Mouse (Mus musculus): Measurements from ENCODE around the gene Gars.

Gars gene

DNA sequence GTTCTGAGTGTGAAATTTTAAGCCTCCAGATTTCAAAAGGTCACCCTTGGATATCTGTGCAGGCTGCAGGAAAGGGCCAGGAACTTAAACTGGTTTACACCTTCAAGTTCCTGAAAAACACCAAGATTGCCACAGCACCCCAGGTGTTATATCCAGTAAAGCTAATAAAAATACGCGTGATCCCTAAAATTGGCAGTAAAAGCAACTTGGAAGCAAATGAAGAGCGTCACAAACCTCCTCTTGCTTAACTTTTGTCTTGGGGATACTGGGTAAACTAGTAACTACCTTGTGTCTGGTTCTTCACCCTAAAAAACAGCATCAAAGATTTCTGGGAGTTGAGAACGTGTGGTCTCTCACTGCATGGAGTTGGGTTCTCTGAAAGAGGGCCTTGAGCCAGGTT lies 1.1 kb upstream of the Gars start:
- no peak for DNase-seq (ENCODE audit: extremely low spot score, low read depth, low spot score)

DNA sequence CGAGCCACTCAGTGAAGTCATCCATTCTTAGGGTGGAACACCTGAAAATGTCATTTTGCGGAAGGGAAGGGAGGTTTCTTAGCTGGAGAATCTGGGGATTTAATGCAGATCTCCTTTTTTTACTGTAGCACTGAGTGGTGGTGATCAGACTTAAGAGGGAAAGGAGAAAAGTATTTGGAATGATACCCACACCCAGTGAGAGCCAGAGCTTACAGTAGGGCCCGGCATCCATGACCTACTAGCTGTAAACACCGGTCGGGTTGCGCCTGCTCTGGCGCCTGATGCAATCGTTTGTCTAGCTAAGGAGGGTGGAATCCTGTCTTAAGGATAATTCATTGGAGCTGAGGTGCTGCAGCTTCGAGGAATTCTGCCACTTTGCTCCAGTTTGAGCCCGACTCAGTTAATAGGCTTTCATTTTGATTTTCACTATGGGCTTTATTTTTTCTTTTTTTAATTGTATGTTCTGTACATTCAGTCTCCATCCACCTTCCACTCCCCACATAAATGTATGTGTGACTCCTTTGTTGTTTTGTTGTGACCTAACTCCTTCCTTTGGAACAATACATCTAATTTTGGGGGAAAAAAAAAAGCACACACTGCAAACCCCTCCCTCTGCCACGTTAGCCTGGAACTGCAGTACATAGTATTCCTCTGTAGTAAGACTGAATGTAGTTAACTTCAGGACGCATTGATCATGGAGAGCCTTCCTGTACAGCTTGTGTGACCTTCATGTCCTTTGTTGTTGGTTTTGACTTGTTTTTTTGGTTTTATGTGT lies 1.1 kb downstream of the Gars start:
- no peak for DNase-seq (ENCODE audit: extremely low spot score, low read depth, low spot score)

DNA sequence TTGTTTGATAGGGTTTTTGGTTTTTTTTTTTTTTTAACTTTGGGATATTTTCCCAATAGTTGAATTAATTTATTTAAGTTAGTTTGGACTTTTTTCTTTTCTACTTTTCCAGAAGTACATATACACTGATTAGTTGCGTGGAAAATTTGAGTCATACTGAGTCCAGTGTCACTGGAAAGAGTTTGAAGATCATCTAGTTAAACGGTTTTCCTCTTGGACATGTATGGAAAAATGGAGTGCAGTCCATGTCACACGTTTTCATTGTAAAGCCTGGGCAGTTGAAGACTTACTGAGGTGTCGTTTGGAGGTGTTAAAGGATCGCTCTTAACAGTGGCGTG lies 1.6 kb downstream of the Gars start:
- DNase-seq (ENCODE audit: extremely low spot score, low read depth, low spot score) = no peak

DNA sequence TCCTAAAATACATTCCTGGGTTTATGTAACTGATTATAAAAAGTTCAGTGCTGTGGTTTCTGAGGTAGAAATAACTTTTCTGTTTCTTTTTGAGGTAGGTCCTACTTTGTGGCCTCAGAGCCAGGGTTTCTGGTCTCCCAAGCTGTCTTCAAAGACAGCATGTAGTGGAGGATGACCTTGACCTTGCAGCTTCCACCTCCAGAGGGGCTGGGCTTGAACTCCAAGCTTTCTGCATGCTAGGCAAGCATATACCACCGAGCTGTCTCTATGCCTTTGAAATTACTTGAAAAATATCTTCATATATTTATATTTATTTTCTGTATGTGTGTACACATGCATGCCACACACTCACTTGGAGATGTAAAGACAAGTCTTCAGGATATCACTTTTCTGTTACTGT lies 2.2 kb downstream of the Gars start:
- DNase-seq (ENCODE audit: extremely low spot score, low read depth, low spot score) = no peak

DNA sequence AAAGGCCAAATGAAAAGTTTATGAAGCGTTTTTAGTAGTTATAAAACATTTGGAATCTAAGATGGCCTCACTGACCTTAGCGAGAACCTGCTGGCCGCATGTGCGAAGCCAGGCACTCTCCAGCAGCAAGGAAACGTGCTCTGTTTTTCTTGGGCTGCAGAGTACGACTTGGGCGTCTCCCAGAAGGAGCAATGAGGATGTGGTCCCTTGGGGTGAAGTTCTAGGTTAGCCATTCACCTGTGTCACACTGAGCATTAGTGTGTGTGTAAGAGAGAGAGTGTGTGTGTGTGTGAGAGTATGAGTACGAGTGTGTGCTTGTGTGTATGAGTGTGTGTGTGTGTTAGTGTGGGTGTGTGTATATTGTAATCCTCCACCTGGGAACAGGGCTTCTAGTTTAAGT lies 5.4 kb downstream of the Gars start:
- DNase-seq (ENCODE audit: extremely low spot score, low read depth, low spot score) = no peak

DNA sequence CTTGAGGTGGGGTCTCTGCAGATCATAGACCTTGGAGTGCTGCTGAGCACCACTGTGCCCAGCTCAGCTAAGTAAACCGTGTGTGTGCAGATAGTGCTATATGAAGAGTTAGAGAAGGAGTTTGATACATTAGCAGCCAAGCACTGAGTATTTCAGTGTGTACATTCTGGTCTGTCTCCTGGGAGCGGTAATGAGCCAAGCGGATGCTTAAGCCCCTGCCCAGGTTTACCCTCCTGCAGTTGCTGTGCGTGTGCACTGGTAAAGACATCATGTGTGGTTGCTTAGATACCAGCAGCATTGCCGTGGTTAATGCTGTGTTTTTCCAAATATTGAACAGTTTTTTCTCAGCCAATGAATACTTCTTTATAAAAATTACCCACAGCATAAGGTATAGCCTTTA lies 6.7 kb downstream of the Gars start:
- DNase-seq (ENCODE audit: extremely low spot score, low read depth, low spot score) = no peak

DNA sequence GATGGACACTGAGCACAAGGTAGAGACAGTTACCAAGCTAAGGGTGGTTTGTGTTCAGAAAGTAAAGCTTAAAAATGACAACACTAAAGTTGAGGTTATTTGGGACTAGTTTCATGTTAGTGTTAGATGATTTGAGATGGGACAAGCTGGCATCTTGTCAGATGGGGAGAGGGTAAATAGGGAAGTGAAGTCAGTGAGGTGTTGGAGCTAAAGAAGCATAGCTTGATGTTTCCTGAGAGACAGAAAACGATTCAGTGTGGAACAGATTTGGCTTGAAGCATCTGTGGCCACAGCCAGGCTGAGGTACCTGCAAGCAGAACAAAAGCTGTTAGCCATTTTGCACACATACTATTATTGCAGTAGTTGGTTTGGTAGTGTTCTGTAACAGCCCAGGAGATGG lies 7.5 kb downstream of the Gars start:
- no peak for DNase-seq (ENCODE audit: extremely low spot score, low read depth, low spot score)

DNA sequence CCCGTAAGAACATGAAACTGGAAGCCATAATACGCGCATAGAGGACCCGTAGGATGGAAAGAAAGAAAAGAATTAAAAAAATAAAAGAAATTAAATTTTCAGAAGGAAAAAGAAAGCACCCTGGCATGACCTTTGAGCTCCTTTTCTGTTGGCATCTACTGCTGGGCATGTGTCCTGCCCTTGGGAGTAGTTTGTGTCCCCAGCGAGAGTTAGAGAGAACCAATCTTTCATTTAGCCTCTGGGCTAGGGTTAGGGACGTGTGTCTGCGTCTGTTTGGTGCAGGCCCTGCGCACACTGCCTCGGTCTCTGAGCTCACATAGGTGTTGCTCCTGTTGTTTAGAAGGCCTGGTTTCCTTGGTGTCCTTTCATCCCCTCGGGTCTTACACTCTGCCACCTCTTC lies 11.4 kb downstream of the Gars start:
- DNase-seq (ENCODE audit: extremely low spot score, low read depth, low spot score) = no peak

DNA sequence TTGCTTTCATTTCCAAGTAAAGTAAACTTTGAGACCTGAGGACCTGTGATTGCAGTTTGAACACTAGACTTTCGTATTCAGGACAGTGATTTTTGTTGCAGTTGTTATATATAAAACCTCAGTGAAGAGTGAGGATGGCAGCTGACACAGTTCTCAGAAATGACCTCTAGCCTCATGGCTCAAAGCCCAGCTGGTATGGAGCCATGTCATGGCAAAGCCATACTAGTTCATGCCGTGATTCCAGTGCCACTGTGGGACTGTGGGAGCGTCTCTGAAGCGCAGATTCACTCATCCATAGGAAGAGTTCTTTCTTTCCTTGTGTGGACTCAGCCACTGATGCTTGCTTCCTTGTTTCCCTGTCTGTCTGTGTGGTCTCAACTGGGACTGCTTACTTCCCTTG lies 16.7 kb downstream of the Gars start:
- DNase-seq (ENCODE audit: extremely low spot score, low read depth, low spot score) = no peak

DNA sequence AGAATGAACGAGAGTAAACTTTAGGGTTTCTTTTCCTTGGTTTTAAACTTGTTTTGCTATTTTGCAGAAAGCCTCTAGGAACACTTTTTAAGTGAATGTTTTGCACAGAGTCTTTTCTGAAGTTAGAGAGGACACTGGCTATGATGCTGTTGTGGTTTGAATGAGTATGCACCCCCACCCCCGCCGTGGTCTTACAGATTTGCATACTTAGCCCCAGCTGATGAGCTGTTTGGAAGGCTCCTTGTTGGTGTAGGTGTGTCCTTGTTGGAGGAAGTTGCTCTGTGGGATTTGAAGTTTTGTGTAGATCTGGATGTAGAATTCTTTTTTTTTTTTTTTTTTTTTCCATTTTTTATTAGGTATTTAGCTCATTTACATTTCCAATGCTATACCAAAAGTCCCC lies 19.6 kb downstream of the Gars start:
- DNase-seq (ENCODE audit: extremely low spot score, low read depth, low spot score) = no peak

DNA sequence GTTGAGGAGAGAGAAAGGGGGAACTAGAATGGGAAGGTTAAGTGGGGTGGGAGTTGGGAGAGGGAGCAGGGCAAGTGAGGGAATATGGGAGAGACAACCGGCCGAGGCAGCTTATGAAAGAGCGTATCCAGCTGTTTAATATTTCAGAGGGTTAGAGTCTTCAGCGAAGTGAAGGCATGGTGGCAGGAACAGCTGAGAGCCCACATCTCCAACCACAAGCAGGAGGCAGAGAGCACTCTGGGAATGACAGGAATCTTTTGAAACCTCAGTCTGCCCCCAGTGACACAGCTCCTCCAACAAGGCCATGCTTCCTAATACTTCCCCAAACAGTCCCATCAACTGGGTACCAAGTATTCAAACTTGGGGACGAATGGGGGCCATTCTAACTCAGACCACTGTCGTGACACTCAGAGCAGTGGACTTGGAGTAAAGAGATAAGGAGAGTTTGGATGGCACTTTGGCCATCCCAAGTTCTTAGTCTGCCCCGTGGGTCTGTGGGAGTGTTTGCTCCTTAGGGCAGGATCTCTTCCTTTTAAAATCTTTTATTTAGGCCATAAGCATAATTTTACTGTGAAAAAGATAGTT lies 22.5 kb downstream of the Gars start:
- DNase-seq (ENCODE audit: extremely low spot score, low read depth, low spot score) = no peak

DNA sequence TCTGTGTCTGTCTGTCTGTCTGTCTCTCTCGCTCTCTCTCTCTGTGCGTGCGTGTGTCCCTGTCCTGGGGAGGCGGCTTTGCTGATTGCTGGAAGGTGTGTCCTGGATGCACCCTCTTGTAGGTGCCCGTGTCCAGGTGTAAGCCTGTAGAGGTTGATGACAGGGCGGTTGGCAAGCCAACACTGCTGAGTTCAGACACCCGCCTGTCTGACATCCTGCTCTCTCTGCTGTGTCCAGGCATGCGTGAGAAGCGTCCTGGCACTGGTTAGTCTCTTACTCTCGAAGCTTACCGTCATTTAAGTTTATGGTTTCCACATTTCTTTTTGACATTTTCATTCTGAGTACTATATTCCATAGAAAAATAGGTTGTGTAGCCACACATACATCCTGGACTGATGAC lies 23.5 kb downstream of the Gars start:
- DNase-seq (ENCODE audit: extremely low spot score, low read depth, low spot score) = no peak

DNA sequence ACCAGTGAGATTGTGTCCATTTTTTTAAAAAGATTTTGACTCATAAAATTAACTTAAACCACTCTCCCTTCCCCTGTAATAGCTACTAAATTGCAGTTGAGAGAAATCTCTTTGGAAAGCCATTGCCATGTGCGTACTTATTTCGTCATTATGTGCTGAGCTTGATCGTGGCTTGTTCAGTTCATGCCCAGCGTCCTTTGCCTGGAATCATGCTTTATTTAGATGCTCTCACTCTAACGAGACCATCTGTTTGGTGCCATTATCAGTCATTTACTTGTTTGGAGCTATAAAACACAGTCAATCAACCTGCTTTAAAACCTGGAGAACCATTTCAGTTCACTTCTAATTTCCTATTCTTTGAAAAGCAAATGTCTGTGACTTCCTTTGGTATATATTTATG lies 24.4 kb downstream of the Gars start:
- no peak for DNase-seq (ENCODE audit: extremely low spot score, low read depth, low spot score)

DNA sequence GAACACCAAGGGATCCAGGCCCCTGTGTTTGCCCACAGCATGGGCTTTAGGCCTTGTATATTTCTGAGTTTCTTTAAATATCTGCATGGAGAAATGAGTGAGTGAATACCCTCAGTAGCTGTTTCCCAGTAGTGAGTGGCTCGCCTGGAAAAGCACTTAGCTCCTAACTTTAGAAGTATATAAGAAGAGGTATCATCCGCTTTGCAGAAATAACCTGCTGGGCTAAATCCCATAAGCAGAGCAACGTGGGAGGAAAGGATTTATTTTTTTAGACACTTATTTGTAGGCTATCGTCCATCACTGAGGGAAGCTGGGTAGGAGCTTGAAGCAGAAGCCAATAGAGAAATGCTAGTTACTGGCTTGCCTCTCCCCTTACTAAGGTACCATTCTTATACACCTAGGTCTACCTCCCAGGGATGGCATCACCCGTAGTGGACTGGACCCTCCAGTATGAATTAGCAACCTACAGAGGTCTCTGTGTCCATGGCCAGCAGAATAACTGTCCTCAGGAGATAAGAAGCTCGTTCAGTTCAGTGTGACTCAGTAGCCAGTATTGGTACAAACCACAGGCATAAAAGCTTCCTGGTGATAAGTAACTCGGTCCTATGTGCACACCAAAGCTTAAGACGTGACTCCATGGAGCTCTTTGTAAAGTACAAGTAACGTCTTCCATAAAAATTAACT lies 26.1 kb downstream of the Gars start:
- no peak for DNase-seq (ENCODE audit: extremely low spot score, low read depth, low spot score)

DNA sequence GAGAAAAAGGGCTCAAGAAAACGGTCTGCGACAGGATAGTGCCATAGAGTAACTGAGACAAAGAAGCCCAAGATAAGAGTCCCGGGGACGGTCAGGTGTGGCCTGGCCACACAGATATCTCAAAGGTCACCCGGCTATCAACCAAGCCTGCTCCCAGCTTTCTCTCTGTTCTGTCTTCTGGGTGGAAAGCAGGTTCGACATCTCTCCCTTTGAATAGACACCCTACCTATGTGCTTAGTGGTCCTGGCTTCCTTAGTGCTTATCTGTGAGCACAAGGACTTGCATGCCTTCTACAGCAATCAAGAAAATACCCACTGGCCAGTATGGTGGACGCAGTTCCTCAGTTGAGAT lies 26.6 kb downstream of the Gars start:
- DNase-seq (ENCODE audit: extremely low spot score, low read depth, low spot score) = no peak

DNA sequence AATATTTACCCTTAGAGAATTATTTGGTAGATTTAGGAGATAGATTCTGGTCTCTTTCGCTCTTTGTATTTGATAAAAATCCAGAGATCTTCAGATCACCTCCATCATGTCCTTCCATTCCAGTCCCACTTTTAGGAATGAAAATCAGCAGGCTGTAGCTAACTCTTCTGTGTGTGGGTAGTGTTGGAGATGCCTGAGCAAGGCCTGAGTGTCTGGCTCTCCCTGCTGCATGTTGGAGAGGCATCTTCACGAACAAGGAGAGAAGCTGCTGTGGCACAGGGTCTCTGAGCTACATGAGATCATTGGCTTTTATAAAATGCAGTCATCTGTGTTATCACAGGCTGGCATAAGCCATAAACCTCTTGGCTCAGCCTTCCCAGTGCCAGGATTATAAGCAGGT lies 28.1 kb downstream of the Gars start:
- no peak for DNase-seq (ENCODE audit: extremely low spot score, low read depth, low spot score)

DNA sequence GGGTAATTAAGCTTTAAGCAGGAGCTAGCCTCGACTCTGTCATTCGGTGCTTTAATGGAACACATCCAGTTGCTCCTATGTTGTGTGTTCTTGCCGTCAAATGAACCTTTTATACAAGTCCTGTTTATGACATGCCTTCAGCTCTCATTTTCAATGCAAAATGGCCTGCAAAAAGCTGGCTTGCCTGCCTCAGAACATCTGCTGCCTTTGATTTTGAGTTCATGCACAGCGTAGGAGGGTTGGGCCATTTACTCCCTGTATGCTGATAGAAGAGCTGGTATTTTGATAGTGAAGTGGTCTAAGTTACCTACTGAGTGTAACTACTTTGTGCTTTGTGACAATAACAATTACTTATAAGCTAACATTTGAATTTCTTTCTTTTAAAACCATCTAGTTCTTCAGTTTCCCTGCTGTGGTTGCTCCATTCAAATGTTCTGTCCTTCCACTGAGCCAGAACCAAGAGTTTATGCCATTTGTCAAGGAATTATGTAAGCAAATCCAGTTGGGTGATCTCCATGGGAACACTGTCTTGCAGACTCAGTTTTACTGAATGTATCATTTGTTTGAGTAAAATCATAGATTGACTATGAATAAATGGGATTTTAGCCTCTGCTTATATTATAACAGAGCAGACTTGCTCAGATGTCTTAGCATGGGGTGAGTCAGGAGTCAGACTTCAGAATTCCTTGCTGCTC lies 38.9 kb downstream of the Gars start:
- no peak for DNase-seq (ENCODE audit: extremely low spot score, low read depth, low spot score)

DNA sequence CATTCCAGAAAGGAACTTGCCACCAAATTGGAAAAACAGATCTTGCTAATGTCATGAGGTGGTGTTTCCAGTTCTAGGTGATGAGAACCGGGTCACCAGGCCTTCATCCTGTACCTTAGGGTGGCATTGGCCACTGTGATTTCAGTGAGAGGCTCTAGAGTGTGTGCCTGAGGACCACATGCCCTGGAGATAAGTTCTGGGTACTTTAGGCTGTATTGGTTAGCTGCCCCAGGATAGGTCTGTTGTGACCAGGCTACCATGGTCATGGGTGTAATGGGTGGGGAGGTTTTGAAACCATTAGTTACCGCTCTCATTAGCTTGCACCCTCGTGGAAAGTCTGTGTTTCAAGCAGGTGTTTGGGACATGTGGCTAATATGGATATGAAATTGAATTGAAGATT lies 43.6 kb downstream of the Gars start:
- DNase-seq (ENCODE audit: extremely low spot score, low read depth, low spot score) = no peak

DNA sequence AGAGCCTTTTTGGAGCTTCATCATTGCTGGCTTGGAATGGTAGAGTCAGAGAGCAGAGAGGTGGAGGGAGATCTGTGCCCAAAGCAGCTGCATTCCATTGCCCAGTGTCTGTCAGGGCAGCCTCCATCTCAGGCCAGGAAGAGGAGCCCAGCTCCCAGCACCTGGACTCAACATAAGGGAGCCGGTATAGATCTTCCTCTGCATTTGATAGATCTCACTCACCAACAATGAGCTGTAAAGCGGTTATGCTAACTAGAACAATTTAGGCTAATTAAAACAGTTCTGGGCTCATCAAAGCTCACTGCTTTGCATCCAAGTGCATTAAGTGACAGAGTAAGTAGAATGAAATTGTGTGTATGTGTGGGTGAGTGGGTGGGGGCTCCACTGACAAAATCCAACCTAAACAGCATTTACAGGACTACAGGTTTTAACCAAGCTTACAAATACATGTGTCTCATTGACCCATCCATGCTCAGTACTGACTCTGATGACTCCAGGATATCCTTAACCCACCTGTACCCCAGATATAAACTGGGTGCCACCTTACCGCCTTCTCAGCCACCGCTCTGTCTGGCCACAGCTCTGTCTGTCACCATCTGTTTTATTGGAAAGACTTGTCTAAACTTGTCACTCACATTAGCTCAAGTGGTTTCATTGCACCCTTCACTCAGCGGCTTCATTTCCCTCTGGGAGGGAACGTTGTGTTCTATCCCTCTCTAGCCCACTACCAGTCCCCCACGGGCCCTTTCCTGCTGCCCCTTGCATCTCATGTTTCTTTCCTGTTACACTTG lies 44.6 kb downstream of the Gars start:
- no peak for DNase-seq (ENCODE audit: extremely low spot score, low read depth, low spot score)

DNA sequence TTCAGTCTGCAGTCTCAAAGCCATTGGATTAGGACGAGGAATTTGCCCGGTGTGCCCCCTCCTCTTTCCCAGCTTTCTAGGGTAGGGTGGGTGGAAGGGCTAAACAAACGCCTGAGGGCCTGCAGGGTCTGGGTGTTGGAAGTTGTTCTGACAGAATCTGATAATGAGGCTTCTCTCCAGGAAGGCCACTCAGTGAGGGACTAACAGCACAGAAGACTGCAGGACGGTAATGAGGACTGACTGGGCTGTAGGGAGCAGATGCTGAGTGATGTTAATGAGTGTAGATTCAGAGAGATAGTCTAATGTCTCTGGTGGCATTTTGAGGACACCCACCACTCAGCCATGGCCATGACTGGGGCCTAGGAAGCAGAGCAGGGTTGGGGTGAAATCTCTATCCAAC lies 49.5 kb downstream of the Gars start:
- DNase-seq (ENCODE audit: extremely low spot score, low read depth, low spot score) = no peak

DNA sequence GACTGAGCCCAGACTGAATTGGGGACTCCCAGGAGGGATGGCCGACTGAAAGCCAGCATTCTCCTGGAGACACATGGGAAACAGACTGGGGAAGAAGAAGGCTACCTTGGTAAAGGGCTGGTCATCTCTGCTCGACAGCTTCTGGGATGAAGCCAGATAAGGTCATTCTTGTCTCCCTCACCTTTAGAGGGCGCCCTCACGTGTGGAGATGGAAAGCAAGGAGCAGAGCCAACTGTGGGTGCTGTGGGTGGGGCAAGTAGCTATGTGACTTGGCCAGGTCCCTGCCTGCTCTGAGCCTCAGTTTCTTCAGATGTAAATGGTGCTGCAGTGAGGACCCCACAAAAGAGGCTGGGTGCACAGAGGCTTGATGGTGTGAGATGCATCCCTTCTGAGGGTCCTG lies 52.8 kb downstream of the Gars start:
- DNase-seq (ENCODE audit: extremely low spot score, low read depth, low spot score) = no peak

All from hindlimb bud, embryonic 11.5 days (tissue).